Mouse (Mus musculus): Measurements from ENCODE around the gene Fancc. TPM values are rescaled to one million over a fixed set of nuclear protein-coding genes. Genes with fewer than 3 reads are reported as not detected.

The Fancc gene
- polyA plus RNA-seq, 1 experiment = 18.6 TPM

DNA sequence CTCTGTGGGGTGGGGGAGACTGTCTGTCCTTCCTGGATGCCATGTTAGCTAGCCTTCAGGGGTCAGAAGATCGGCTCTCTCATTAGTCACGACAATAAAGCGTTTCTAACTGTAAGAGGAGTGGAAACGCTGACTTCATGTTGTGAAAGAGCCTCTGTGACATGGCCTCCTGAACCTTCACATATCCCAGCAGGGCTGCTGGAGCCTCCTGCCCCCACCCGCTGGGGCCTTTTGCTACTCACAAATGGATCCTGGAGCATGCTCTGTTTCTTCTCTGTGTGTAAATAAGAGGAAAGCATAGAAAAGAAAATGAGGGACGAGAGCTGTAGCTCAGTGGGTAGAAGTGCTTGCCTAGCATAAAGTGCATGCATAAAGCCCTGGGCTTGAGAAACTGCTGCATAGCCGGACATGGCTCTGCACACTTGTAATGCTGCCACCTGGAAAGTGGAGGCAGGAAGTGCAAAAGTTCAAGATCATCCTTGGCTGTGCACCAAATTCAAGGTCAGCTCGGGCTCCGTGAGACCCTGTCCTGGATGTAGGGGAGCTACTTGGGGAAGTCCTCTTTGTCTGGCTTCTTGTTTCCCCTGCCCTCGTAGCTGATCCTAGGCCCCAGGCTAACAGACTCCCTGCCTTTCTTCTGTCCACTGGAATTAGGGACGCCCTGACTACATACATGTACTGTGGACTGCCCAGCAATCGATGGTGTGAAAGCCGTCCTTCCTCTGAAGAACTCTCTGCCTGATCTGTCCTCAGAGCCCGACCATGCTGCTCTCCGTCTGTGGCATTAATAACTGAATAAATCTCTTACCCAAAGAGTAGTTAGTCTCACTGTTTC lies 202.5 kb downstream of the Fancc start:
- H3K4me1 ChIP-seq (ENCODE audit: control insufficient read depth, insufficient read depth, low read length) = peaks cover 17% of the 10 kb centered on the region
- no peak for TF ChIP-seq POLR2A (IDR thresholded peaks at IDR 0.05; ENCODE audit: borderline replicate concordance, extremely low read depth, low read depth, low read length)
- TF ChIP-seq CTCF (IDR thresholded peaks at IDR 0.05; ENCODE audit: insufficient read depth, low read length) = no peak
- WGBS = 24% methylated on average over 15 of the region's 15 CpGs
- DNase-seq = no peak
- no peak overlapping the region for H3K4me3 ChIP-seq (replicated peaks; ENCODE audit: extremely low read depth, low read depth, low read length)

DNA sequence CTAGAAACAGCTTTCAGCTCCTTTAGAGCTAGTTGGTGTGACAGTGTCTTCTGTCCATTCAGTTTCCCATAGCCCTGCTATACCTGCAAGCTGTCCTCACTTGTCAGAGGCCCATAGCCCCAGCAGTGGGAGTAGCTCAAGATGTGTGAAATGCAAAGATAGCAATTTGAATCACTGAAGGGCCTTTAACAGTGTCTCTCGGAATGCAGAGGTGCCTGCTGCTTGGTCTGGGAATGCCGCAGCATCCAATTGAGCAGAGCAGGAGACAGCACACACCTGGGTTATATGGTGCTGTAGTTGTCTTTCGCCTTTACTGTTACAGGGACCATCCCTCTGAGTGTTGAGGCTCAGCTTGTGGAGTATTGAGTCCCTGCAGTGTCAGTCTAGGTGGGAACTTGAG lies 203.4 kb downstream of the Fancc start:
- WGBS = 65% methylated on average over 3 of the region's 3 CpGs
- no peak overlapping the region for H3K4me3 ChIP-seq (replicated peaks; ENCODE audit: extremely low read depth, low read depth, low read length)
- TF ChIP-seq POLR2A (IDR thresholded peaks at IDR 0.05; ENCODE audit: borderline replicate concordance, extremely low read depth, low read depth, low read length) (no peak), CTCF (IDR thresholded peaks at IDR 0.05; ENCODE audit: insufficient read depth, low read length) (no peak)
- H3K4me1 ChIP-seq (ENCODE audit: control insufficient read depth, insufficient read depth, low read length) = peaks cover 17% of the 10 kb centered on the region
- no peak for DNase-seq

DNA sequence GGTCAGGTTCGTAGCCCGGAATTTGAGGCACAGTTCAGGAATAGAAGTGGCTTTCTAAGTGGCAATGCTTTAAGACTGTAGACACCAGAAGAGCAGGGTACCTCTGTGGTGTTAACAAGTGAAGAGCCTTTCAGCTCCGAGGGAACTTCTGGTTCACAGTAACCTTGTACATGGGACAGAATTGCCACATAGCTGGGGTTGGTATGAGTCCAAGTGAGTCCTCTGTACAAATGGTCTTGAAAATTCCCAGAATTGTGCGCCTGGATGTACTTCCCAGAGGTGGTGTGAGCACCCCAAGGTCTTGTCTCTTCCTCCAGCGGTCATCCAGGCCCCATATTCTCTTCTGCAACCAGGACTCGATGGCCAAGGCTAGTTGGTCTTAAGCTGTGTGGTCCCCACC lies 206.1 kb downstream of the Fancc start:
- DNase-seq = no peak
- H3K4me3 ChIP-seq (replicated peaks; ENCODE audit: extremely low read depth, low read depth, low read length) = no peak overlapping the region
- peaks cover 17% of the 10 kb centered on the region for H3K4me1 ChIP-seq (ENCODE audit: control insufficient read depth, insufficient read depth, low read length)
- 75% methylated on average over 6 of the region's 6 CpGs for WGBS
- no peak for TF ChIP-seq CTCF (IDR thresholded peaks at IDR 0.05; ENCODE audit: insufficient read depth, low read length)
- TF ChIP-seq POLR2A (IDR thresholded peaks at IDR 0.05; ENCODE audit: borderline replicate concordance, extremely low read depth, low read depth, low read length) = no peak

DNA sequence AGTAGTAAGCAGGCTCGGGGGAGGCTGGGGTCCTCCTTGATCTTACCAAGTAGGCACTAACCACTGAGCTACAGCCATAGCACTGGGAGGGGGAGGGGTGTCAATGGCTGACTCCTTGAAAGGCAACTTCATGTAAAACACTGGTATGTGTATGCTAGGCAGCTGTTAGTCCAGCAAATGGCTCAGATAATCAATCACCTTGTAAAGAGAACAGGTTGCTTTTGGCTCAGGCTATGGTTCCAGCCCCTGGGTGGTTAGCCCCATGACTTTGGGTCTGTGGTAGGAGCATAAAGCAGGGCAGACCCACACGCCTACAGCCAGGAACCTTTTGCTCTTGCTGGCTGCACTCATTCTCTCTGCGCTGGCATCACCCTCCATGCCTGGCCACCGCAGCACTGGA lies 207.0 kb downstream of the Fancc start:
- Histone ChIP-seq H3K4me1 (ENCODE audit: control insufficient read depth, insufficient read depth, low read length) (peaks cover 17% of the 10 kb centered on the region), H3K4me3 (replicated peaks; ENCODE audit: extremely low read depth, low read depth, low read length) (no peak overlapping the region)
- 88% methylated on average over 4 of the region's 4 CpGs for WGBS
- DNase-seq = no peak
- no peak for TF ChIP-seq POLR2A (IDR thresholded peaks at IDR 0.05; ENCODE audit: borderline replicate concordance, extremely low read depth, low read depth, low read length)
- no peak for TF ChIP-seq CTCF (IDR thresholded peaks at IDR 0.05; ENCODE audit: insufficient read depth, low read length)

DNA sequence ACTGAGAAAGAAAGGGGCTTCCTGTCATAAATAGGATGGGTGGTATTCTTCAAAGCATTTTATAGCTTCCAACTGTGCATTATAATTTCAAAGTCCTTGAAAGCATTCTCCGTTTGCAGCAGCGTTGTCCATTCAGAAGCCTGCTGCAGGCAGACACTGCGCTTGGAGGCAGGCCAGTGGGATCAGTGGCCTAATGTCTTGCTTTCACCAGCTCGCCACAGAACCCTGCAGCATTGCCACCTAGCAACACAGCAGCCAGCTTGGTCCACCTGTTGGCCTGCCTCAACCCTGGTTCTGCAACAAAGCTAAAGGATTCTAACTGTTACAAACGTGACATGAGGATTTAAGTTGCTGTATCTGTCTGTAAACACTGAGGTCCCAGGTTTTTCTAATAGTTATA lies 207.4 kb downstream of the Fancc start:
- peaks cover 14% of the 10 kb centered on the region for H3K4me1 ChIP-seq (ENCODE audit: control insufficient read depth, insufficient read depth, low read length)
- WGBS = 63% methylated on average over 5 of the region's 5 CpGs
- TF ChIP-seq CTCF (IDR thresholded peaks at IDR 0.05; ENCODE audit: insufficient read depth, low read length) (no peak), POLR2A (IDR thresholded peaks at IDR 0.05; ENCODE audit: borderline replicate concordance, extremely low read depth, low read depth, low read length) (no peak)
- no peak for DNase-seq
- H3K4me3 ChIP-seq (replicated peaks; ENCODE audit: extremely low read depth, low read depth, low read length) = no peak overlapping the region

DNA sequence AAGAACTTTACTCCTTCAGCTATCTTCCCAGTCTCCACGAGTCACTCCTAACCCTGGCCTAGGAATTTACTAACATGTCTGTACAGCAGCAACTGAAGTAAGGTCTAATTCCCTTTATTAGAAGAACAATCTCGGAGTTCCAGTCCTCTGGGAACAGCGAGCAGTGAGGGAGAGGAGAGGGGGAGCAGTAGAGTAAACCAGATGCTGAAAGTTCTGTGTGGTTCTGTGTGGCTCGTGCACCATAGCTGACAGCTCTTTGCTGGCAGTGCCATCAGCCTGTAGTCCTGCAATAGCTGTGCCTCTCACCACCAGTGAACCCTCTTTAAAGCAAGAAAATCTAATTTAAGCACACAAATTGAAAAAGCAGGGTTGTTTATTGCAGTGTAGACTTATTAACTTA lies 207.9 kb downstream of the Fancc start:
- Histone ChIP-seq H3K4me3 (replicated peaks; ENCODE audit: extremely low read depth, low read depth, low read length) (no peak overlapping the region), H3K4me1 (ENCODE audit: control insufficient read depth, insufficient read depth, low read length) (peaks cover 8% of the 10 kb centered on the region)
- DNase-seq = no peak
- 53% methylated on average over 4 of the region's 4 CpGs for WGBS
- no peak for TF ChIP-seq CTCF (IDR thresholded peaks at IDR 0.05; ENCODE audit: insufficient read depth, low read length)
- no peak for TF ChIP-seq POLR2A (IDR thresholded peaks at IDR 0.05; ENCODE audit: borderline replicate concordance, extremely low read depth, low read depth, low read length)

DNA sequence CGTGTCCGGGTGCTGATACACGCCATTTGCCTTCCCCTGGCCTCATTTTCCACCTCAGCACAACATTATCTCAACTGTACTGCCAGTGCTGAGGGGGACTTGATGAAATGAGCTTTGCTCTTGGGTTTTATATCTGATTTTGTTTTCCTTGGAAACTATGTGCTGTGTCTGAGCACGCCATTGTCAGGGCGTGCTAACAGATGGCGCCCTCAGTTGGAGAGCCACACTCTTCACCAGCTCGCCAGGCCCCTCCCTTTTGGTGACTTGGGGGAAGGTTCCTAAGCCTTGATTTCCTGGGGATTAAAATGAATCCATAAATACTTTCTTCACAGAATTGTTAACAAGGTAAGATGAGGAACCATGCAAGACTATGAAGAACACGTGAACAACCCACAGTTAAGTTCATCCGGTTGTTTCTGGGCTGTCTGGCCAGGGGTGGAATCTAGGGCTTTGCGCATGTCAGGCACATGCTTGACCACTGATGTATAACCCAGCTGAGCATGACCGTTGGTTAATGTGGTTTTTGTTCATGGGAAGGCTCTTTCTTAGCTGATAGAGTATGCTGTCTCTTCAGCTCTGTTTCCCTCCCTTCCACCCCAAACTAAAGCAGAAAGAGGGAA lies 210.5 kb downstream of the Fancc start:
- no peak for DNase-seq
- no peak for TF ChIP-seq POLR2A (IDR thresholded peaks at IDR 0.05; ENCODE audit: borderline replicate concordance, extremely low read depth, low read depth, low read length)
- no peak for TF ChIP-seq CTCF (IDR thresholded peaks at IDR 0.05; ENCODE audit: insufficient read depth, low read length)

DNA sequence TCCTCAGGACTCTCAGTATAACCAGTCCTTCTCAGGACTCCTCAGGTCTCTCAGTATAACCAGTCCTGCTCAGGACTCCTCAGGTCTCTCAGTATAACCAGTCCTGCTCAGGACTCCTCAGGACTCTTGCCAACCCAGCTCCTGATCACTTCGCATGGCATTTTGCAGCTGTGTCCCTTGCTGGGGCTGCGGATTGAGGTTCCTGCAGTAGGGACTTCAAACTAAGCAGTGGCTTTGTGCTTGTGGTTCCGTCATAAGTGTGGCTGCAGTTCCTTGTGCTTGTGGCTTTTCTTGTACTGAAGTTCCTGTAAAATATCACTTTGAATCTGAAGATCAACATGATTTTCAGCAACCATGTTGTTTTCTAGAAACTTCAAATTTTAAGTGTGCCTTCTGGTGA lies 212.3 kb downstream of the Fancc start:
- Histone ChIP-seq H3K4me1 (ENCODE audit: control insufficient read depth, insufficient read depth, low read length) (peaks cover 29% of the 10 kb centered on the region), H3K4me3 (replicated peaks; ENCODE audit: extremely low read depth, low read depth, low read length) (no peak overlapping the region)
- WGBS = 84% methylated on average over 3 of the region's 3 CpGs
- no peak for DNase-seq
- TF ChIP-seq CTCF (IDR thresholded peaks at IDR 0.05; ENCODE audit: insufficient read depth, low read length) (no peak), POLR2A (IDR thresholded peaks at IDR 0.05; ENCODE audit: borderline replicate concordance, extremely low read depth, low read depth, low read length) (no peak)

More for the DNA sequence above, 210.5 kb downstream of the Fancc start:
- Histone ChIP-seq H3K4me3 (replicated peaks; ENCODE audit: extremely low read depth, low read depth, low read length) (no peak overlapping the region), H3K4me1 (ENCODE audit: control insufficient read depth, insufficient read depth, low read length) (peaks cover 17% of the 10 kb centered on the region)
- 76% methylated on average over 11 of the region's 11 CpGs for WGBS

DNA sequence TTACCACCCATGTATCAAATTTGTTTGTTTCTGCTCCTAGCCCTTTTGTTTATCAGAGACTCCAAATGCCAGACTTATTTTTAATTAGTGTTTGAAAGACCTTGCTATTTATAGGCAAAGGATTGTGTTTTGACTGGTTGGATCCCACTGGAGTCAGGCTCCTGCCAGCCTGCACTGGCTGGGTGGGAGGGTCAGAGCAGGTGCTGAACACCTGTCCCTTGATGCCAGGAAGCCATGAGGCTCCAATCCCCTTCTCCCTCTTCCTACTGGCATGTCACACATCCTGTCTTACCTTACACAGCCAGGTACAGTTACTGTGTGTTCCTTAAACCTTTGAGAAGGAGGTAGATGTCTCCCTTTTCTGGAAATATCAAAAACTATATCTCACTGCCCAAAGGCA lies 213.8 kb downstream of the Fancc start:
- DNase-seq = no peak
- peaks cover 39% of the 10 kb centered on the region for H3K4me1 ChIP-seq (ENCODE audit: control insufficient read depth, insufficient read depth, low read length)
- H3K4me3 ChIP-seq (replicated peaks; ENCODE audit: extremely low read depth, low read depth, low read length) = no peak overlapping the region
- no peak for TF ChIP-seq POLR2A (IDR thresholded peaks at IDR 0.05; ENCODE audit: borderline replicate concordance, extremely low read depth, low read depth, low read length)
- no peak for TF ChIP-seq CTCF (IDR thresholded peaks at IDR 0.05; ENCODE audit: insufficient read depth, low read length)

DNA sequence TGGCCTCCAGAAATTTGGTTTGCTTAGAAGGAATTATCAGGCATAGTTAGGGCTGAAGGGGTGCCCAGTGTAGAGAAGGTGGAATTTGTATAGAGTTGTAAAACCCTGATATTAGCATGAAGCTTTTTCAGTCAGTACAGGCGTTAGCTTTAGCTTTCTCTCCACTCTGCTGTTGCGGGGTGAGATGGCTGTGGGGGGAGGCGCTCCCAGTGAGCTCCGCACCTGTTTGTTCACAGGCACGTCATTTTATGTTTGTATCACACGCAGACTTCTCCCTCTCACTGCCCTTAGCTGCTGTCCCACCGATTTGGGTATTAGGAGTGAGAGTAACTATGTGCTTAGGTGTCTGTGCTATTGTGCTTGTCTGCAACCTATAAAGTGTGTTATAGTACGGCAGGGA lies 215.9 kb downstream of the Fancc start:
- H3K4me3 ChIP-seq (replicated peaks; ENCODE audit: extremely low read depth, low read depth, low read length) = no peak overlapping the region
- H3K4me1 ChIP-seq (ENCODE audit: control insufficient read depth, insufficient read depth, low read length) = peaks cover 53% of the 10 kb centered on the region
- WGBS = 48% methylated on average over 8 of the region's 8 CpGs
- TF ChIP-seq POLR2A (IDR thresholded peaks at IDR 0.05; ENCODE audit: borderline replicate concordance, extremely low read depth, low read depth, low read length) (no peak), CTCF (IDR thresholded peaks at IDR 0.05; ENCODE audit: insufficient read depth, low read length) (no peak)
- no peak for DNase-seq
